Mouse (Mus musculus): ENCODE results near the gene Uox. TPM values are rescaled to one million over a fixed set of nuclear protein-coding genes. Genes with fewer than 3 reads are reported as not detected.

Uox gene
- not detected for polyA plus RNA-seq (2012; fragmentation: generic; extraction: Trizol)

GRCm38 (mm10) chr3:146570148-146570782, at the start of gene Uox:
Gene Uox, plus strand, starts transcription at chr3:146570426.

GRCm38 (mm10) chr3:146520798-146521651, 49.2 kb upstream of the Uox start, which contains the start of gene Rpf1:
Gene Rpf1, minus strand, starts transcription at chr3:146521429.

GRCm38 (mm10) chr3:146615496-146615895, 45.3 kb downstream of the Uox start, which contains the start of gene Dnase2b:
Gene Dnase2b, minus strand, starts transcription at chr3:146615596.

GRCm38 (mm10) chr3:146651217-146651616, 81.0 kb downstream of the Uox start, which contains the start of gene 4930503B20Rik:
Gene 4930503B20Rik, minus strand, starts transcription at chr3:146651317.

Other genes starting within 250 kb of the Uox start
- gene Ssx2ip, start 165.8 kb upstream of the Uox start, polyA plus RNA-seq (2012; fragmentation: generic; extraction: Trizol): 1 to 10 TPM in 1 of 2 experiments, under 1 TPM in 1; 0.82 to 4.0 TPM
- gene Ctbs, start 120.6 kb upstream of the Uox start, polyA plus RNA-seq (2012; fragmentation: generic; extraction: Trizol): 1 to 10 TPM in 1 of 2 experiments, under 1 TPM in 1; 0.21 to 1.7 TPM
- 1 to 10 TPM in 1 of 2 experiments, under 1 TPM in 1; 0.01 to 1.5 TPM for gene Spata1, start 70.7 kb upstream of the Uox start, polyA plus RNA-seq (2012; fragmentation: generic; extraction: Trizol)
- gene Gng5, start 70.6 kb upstream of the Uox start, polyA plus RNA-seq (2012; fragmentation: generic; extraction: Trizol): 100 to 1,000 TPM; 233 to 267 TPM
- gene Rpf1, start 49.0 kb upstream of the Uox start, polyA plus RNA-seq (2012; fragmentation: generic; extraction: Trizol): 1 to 10 TPM; 2.3 to 9.8 TPM
- gene Dnase2b, start 45.2 kb downstream of the Uox start, polyA plus RNA-seq (2012; fragmentation: generic; extraction: Trizol): not detected
- gene 4930503B20Rik, start 80.9 kb downstream of the Uox start, polyA plus RNA-seq (2012; fragmentation: generic; extraction: Trizol): not detected
- gene Samd13, start 115.2 kb downstream of the Uox start, polyA plus RNA-seq (2012; fragmentation: generic; extraction: Trizol): not detected
- 10 to 100 TPM in 1 of 2 experiments, 1 to 10 TPM in 1; 1.4 to 18.8 TPM for gene Prkacb, start 242.6 kb downstream of the Uox start, polyA plus RNA-seq (2012; fragmentation: generic; extraction: Trizol)